Mouse (Mus musculus) neural tube, embryonic 12.5 days (tissue): ENCODE data around the gene Mvb12a. TPM values are rescaled to one million over a fixed set of nuclear protein-coding genes. Genes with fewer than 3 reads are reported as not detected.

Experiments used
- ATAC-seq: fragments of 200-750 bp; cut with Nextera tagmentation; 2 replicates; pipeline ENCODE4 v1.8.0; 2017; ENCODE audit warnings: low read depth, mild to moderate bottlenecking, moderate TSS enrichment, moderate library complexity; ENCODE audit not compliant: low FRiP score
- H3K27ac ChIP-seq: fragments of 300-500 bp; sonication (generic); 2 replicates; pipeline ENCODE4 v1.5.1; 2016
- H3K27me3 ChIP-seq: fragments of 300-500 bp; sonication (generic); replicated peaks from 2 replicates; pipeline ENCODE4 v1.6.1; 2016; ENCODE audit warnings: mild to moderate bottlenecking
- H3K36me3 ChIP-seq: fragments of 300-500 bp; sonication (generic); 2 replicates; pipeline ENCODE4 v1.6.1; 2016; ENCODE audit warnings: mild to moderate bottlenecking
- H3K4me1 ChIP-seq: fragments of 300-500 bp; sonication (generic); 2 replicates; pipeline ENCODE4 v1.6.1; 2016
- H3K4me2 ChIP-seq: fragments of 300-500 bp; sonication (generic); replicated peaks from 2 replicates; pipeline ENCODE4 v1.6.1; 2016; ENCODE audit warnings: mild to moderate bottlenecking
- H3K4me3 ChIP-seq: fragments of 300-500 bp; sonication (generic); 2 replicates; pipeline ENCODE4 v1.5.1; 2016
- H3K9ac ChIP-seq: fragments of 300-500 bp; sonication (generic); 2 replicates; pipeline ENCODE4 v1.6.1; 2016; ENCODE audit warnings: mild to moderate bottlenecking
- H3K9me3 ChIP-seq: fragments of 300-500 bp; sonication (generic); 2 replicates; pipeline ENCODE4 v1.6.1; 2016; ENCODE audit warnings: mild to moderate bottlenecking
- WGBS: fragments of 180-500 bp; shearing (Covaris S2); methylation state at CpG from one replicate; pipeline ENCODE4 v1.1.7; 2016; 5-methylcytosine and 5-hydroxymethylcytosine counted together
- polyA plus RNA-seq: library from polyadenylated mRNA; unstranded; fragments of >200 nt; fragmentation: Nextera tagmentation; extraction: Ambion mirVana; gene quantifications from 2 replicates; pipeline ENCODE4 v1.2.1, GENCODE M21; 2016

Gene Mvb12a
- 62.6 and 65.8 TPM in 2 replicates for polyA plus RNA-seq

- peaks cover 12% of the 10 kb centered on the region for H3K4me1 ChIP-seq
- under 1% methylated on average over 55 of the region's 55 CpGs for WGBS
Measured at GRCm38 (mm10) chr8:71542632-71543343, at the start of gene Mvb12a. Mvb12a (plus strand) TSS chr8:71542922.

GRCm38 (mm10) chr8:71495039-71495438 lies 47.7 kb upstream of the Mvb12a start:
- 21% methylated on average over 16 of the region's 16 CpGs for WGBS
- Histone ChIP-seq H3K4me3 (no peak overlapping the region), H3K9me3 (no peaks in the 10 kb centered on the region), H3K4me2 (peak overlapping the region; percentile 32), H3K4me1 (peaks cover 21% of the 10 kb centered on the region), H3K9ac (no peak overlapping the region), H3K27ac (no peak overlapping the region), H3K36me3 (peaks cover 25% of the 10 kb centered on the region), H3K27me3 (0 out of 2 replicates have a peak, but pooled peaks cover 4% of the 10 kb centered on the region)
- peak; percentile 67 for ATAC-seq

More at GRCm38 (mm10) chr8:71542632-71543343, at the start of gene Mvb12a:
- Histone ChIP-seq H3K27ac (no peak within 1 kb of the TSS; the same call in 1 of the 2 replicates), H3K9ac (peak within 1 kb of the TSS; percentile 73), H3K27me3 (0 out of 2 replicates have a peak, but pooled peaks cover 8% of the 10 kb centered on the region), H3K4me3 (peak within 1 kb of the TSS; percentile 74), H3K36me3 (peaks cover 26% of the 10 kb centered on the region), H3K9me3 (no peaks in the 10 kb centered on the region), H3K4me2 (peak within 1 kb of the TSS; percentile 86)
- peak; percentile 94 for ATAC-seq

- H3K36me3 ChIP-seq = peaks cover 25% of the 10 kb centered on the region
- WGBS = 92% methylated on average over 5 of the region's 5 CpGs
- 0 out of 2 replicates have a peak, but pooled peaks cover 4% of the 10 kb centered on the region for H3K27me3 ChIP-seq
- no peak overlapping the region for H3K27ac ChIP-seq
- H3K9me3 ChIP-seq = no peaks in the 10 kb centered on the region
- H3K4me1 ChIP-seq = peaks cover 21% of the 10 kb centered on the region
- H3K4me2 ChIP-seq = no peak overlapping the region
- no peak overlapping the region for H3K9ac ChIP-seq
- no peak overlapping the region for H3K4me3 ChIP-seq
- ATAC-seq = no peak
Measured at GRCm38 (mm10) chr8:71495811-71496210, 46.9 kb upstream of the Mvb12a start.

GRCm38 (mm10) chr8:71496481-71496880 lies 46.2 kb upstream of the Mvb12a start:
- Histone ChIP-seq H3K4me3 (no peak overlapping the region), H3K4me2 (no peak overlapping the region), H3K36me3 (peaks cover 18% of the 10 kb centered on the region), H3K9ac (no peak overlapping the region), H3K27ac (no peak overlapping the region), H3K4me1 (peaks cover 21% of the 10 kb centered on the region), H3K27me3 (0 out of 2 replicates have a peak, but pooled peaks cover 4% of the 10 kb centered on the region), H3K9me3 (no peaks in the 10 kb centered on the region)
- WGBS = 47% methylated on average over 11 of the region's 11 CpGs
- no peak for ATAC-seq

GRCm38 (mm10) chr8:71497077-71497645 lies 45.6 kb upstream of the Mvb12a start:
- Histone ChIP-seq H3K27me3 (0 out of 2 replicates have a peak, but pooled peaks cover 4% of the 10 kb centered on the region), H3K27ac (no peak overlapping the region), H3K4me1 (peaks cover 21% of the 10 kb centered on the region), H3K4me2 (no peak overlapping the region), H3K9me3 (no peaks in the 10 kb centered on the region), H3K36me3 (peaks cover 11% of the 10 kb centered on the region), H3K4me3 (no peak overlapping the region), H3K9ac (0 out of 2 replicates have a peak overlapping the region, but pooled peaks have one; percentile 8)
- 90% methylated on average over 1 of the region's 1 CpGs for WGBS
- ATAC-seq = no peak

- Histone ChIP-seq H3K4me1 (peaks cover 21% of the 10 kb centered on the region), H3K9ac (no peak overlapping the region), H3K9me3 (no peaks in the 10 kb centered on the region), H3K4me2 (no peak overlapping the region), H3K4me3 (no peak overlapping the region), H3K27ac (no peak overlapping the region), H3K27me3 (0 out of 2 replicates have a peak, but pooled peaks cover 4% of the 10 kb centered on the region), H3K36me3 (peaks cover 3% of the 10 kb centered on the region; the same call in 1 of the 2 replicates)
- no peak for ATAC-seq
- 28% methylated on average over 15 of the region's 15 CpGs for WGBS
Measured at GRCm38 (mm10) chr8:71497881-71498501, 44.7 kb upstream of the Mvb12a start.

- Histone ChIP-seq H3K9me3 (no peaks in the 10 kb centered on the region), H3K4me2 (no peak overlapping the region), H3K9ac (no peak overlapping the region), H3K36me3 (no peaks in the 10 kb centered on the region), H3K4me3 (no peak overlapping the region), H3K4me1 (peaks cover 21% of the 10 kb centered on the region), H3K27me3 (0 out of 2 replicates have a peak, but pooled peaks cover 4% of the 10 kb centered on the region), H3K27ac (no peak overlapping the region)
- WGBS = 40% methylated on average over 16 of the region's 16 CpGs
- ATAC-seq = no peak
Measured at GRCm38 (mm10) chr8:71498816-71499690, 43.7 kb upstream of the Mvb12a start.

- Histone ChIP-seq H3K4me2 (no peak overlapping the region), H3K27ac (no peak overlapping the region), H3K4me3 (no peak overlapping the region), H3K9me3 (no peaks in the 10 kb centered on the region), H3K4me1 (peaks cover 11% of the 10 kb centered on the region; the same call in 1 of the 2 replicates), H3K27me3 (peaks cover 41% of the 10 kb centered on the region), H3K36me3 (no peaks in the 10 kb centered on the region), H3K9ac (no peak overlapping the region)
- WGBS = 89% methylated on average over 4 of the region's 4 CpGs
- ATAC-seq = no peak
Measured at GRCm38 (mm10) chr8:71504349-71504748, 38.4 kb upstream of the Mvb12a start.

GRCm38 (mm10) chr8:71505326-71505725 lies 37.4 kb upstream of the Mvb12a start:
- Histone ChIP-seq H3K4me3 (no peak overlapping the region), H3K4me2 (no peak overlapping the region), H3K9me3 (no peaks in the 10 kb centered on the region), H3K27ac (no peak overlapping the region), H3K4me1 (peaks cover 11% of the 10 kb centered on the region; the same call in 1 of the 2 replicates), H3K27me3 (peaks cover 50% of the 10 kb centered on the region), H3K36me3 (no peaks in the 10 kb centered on the region), H3K9ac (no peak overlapping the region)
- no peak for ATAC-seq
- 92% methylated on average over 4 of the region's 4 CpGs for WGBS

GRCm38 (mm10) chr8:71505979-71506378 lies 36.7 kb upstream of the Mvb12a start:
- Histone ChIP-seq H3K27ac (no peak overlapping the region), H3K9me3 (no peaks in the 10 kb centered on the region), H3K27me3 (peaks cover 51% of the 10 kb centered on the region), H3K9ac (no peak overlapping the region), H3K4me2 (no peak overlapping the region), H3K4me1 (peaks cover 11% of the 10 kb centered on the region; the same call in 1 of the 2 replicates), H3K36me3 (no peaks in the 10 kb centered on the region), H3K4me3 (no peak overlapping the region)
- WGBS = 89% methylated on average over 4 of the region's 4 CpGs
- ATAC-seq = no peak

- ATAC-seq = peak; percentile 63
- H3K4me1 ChIP-seq = peaks cover 11% of the 10 kb centered on the region; the same call in 1 of the 2 replicates
- under 1% methylated on average over 61 of the region's 61 CpGs for WGBS
- peak overlapping the region; percentile 37 for H3K4me3 ChIP-seq
- H3K9ac ChIP-seq = 0 out of 2 replicates have a peak overlapping the region, but pooled peaks have one; percentile 35
- H3K27ac ChIP-seq = no peak overlapping the region
- no peaks in the 10 kb centered on the region for H3K9me3 ChIP-seq
- H3K4me2 ChIP-seq = peak overlapping the region; percentile 71
- peaks cover 51% of the 10 kb centered on the region for H3K27me3 ChIP-seq
- H3K36me3 ChIP-seq = no peaks in the 10 kb centered on the region
Measured at GRCm38 (mm10) chr8:71507589-71508104, 35.1 kb upstream of the Mvb12a start.
